Mouse (Mus musculus): ENCODE measurements around the gene Mif. TPM values are rescaled to one million over a fixed set of nuclear protein-coding genes. Genes with fewer than 3 reads are reported as not detected.

The Mif gene
- total and polyA plus RNA-seq, 3 experiments: 1,217 to 2,151 (median 2,072) TPM

GRCm38 (mm10) chr10:75818641-75819040 is 41.4 kb downstream of the Mif start:
- Histone ChIP-seq H3K36me3 (replicated peaks in 1 of 2; ENCODE audit: control insufficient read depth in 1 of 2, insufficient read depth in 1 of 2, low read length in 1 of 2) (peaks cover 0 to 1% of the 10 kb centered on the region in 2 experiments), H3K9ac (ENCODE audit: insufficient read depth, low read depth) (no peak overlapping the region), H3K27ac (ENCODE audit: insufficient read depth, low read depth) (no peak overlapping the region), H3K4me1 (ENCODE audit: control insufficient read depth in 1 of 2, insufficient read depth in 2 of 2) (peaks cover 0 to 11% of the 10 kb centered on the region in 2 experiments; a peak in 2 of 4 replicates), H3K9me3 (replicated peaks; ENCODE audit: low read length) (peaks cover 20% of the 10 kb centered on the region), H3K79me2 (replicated peaks; ENCODE audit: control insufficient read depth, extremely low read depth, insufficient read depth, poor library complexity, severe bottlenecking) (no peaks in the 10 kb centered on the region), H3K4me2 (ENCODE audit: insufficient read depth, low read depth, poor library complexity, severe bottlenecking) (no peak overlapping the region), H3K27me3 (replicated peaks) (no peaks in the 10 kb centered on the region), H3K4me3 (replicated peaks in 1 of 3; ENCODE audit: low read depth in 2 of 3, low read length in 2 of 3, poor library complexity in 1 of 3) (no peak overlapping the region)
- DNase-seq (ENCODE audit: extremely low read depth): no peak
- dilution Hi-C loops (cut with MboI; ENCODE audit: extremely low pct_ligation_motif_present, extremely low pct_unique_long_range_greater_than_20kb, low sequenced_read_pairs) (no loop called here), in situ Hi-C loops (cut with MboI; ENCODE audit: low pct_ligation_motif_present, low pct_unique_long_range_greater_than_20kb, low sequenced_read_pairs) (no loop called here)
- TF ChIP-seq CTCF (conservative IDR thresholded peaks at IDR 0.05 in 1 of 2, IDR thresholded peaks at IDR 0.05 in 1 of 2; ENCODE audit: low read depth in 2 of 2, low read length in 2 of 2): peak in 1 of 2 experiments; percentile 32; a peak in 1 of 4 replicates
- TF ChIP-seq PAX5 (IDR thresholded peaks at IDR 0.05; ENCODE audit: low read length): no peak

Other genes starting within 250 kb of the Mif start
- gene Susd2, start 216.2 kb downstream of the Mif start, total RNA-seq (2012; rRNA removed): 0.51 and 0.63 TPM in 2 replicates
- gene Susd2, start 216.2 kb downstream of the Mif start, total RNA-seq (2014; rRNA removed): 0.66 and 0.70 TPM in 2 replicates
- 2.9 and 3.0 TPM in 2 replicates for gene Susd2, start 216.2 kb downstream of the Mif start, polyA plus RNA-seq (2012; ENCODE audit: insufficient read length, low read depth)
- 29.0 and 35.8 TPM in 2 replicates for gene Cabin1, start 95.9 kb downstream of the Mif start, total RNA-seq (2012; rRNA removed)
- gene Cabin1, start 95.9 kb downstream of the Mif start, total RNA-seq (2014; rRNA removed): 11.8 and 12.0 TPM in 2 replicates
- 38.9 and 46.0 TPM in 2 replicates for gene Cabin1, start 95.9 kb downstream of the Mif start, polyA plus RNA-seq (2012; ENCODE audit: insufficient read length, low read depth)
- 229 and 390 TPM in 2 replicates for gene Ddt, start 86.8 kb downstream of the Mif start, total RNA-seq (2012; rRNA removed)
- gene Ddt, start 86.8 kb downstream of the Mif start, total RNA-seq (2014; rRNA removed): 766 and 869 TPM in 2 replicates
- gene Ddt, start 86.8 kb downstream of the Mif start, polyA plus RNA-seq (2012; ENCODE audit: insufficient read length, low read depth): 599 and 608 TPM in 2 replicates
- gene Gm20441, start 79.3 kb downstream of the Mif start, total RNA-seq (2012; rRNA removed): 0.42 and 0.68 TPM in 2 replicates
- 0.55 TPM in 1 of 2 replicates, not detected in the other for gene Gm20441, start 79.3 kb downstream of the Mif start, total RNA-seq (2014; rRNA removed)
- gene Gm20441, start 79.3 kb downstream of the Mif start, polyA plus RNA-seq (2012; ENCODE audit: insufficient read length, low read depth): not detected in 2 replicates
- 72.3 and 117 TPM in 2 replicates for gene Gstt3, start 78.8 kb downstream of the Mif start, total RNA-seq (2012; rRNA removed)
- 109 and 110 TPM in 2 replicates for gene Gstt3, start 78.8 kb downstream of the Mif start, total RNA-seq (2014; rRNA removed)
- gene Gstt3, start 78.8 kb downstream of the Mif start, polyA plus RNA-seq (2012; ENCODE audit: insufficient read length, low read depth): 144 and 163 TPM in 2 replicates
- gene Gstt1, start 61.7 kb downstream of the Mif start, total RNA-seq (2012; rRNA removed): 50.9 and 58.1 TPM in 2 replicates
- 2.4 and 2.9 TPM in 2 replicates for gene Gstt1, start 61.7 kb downstream of the Mif start, total RNA-seq (2014; rRNA removed)
- gene Gstt1, start 61.7 kb downstream of the Mif start, polyA plus RNA-seq (2012; ENCODE audit: insufficient read length, low read depth): 4.5 and 6.2 TPM in 2 replicates
- 0.17 and 0.21 TPM in 2 replicates for gene Gstt4, start 37.7 kb downstream of the Mif start, total RNA-seq (2012; rRNA removed)
- gene Gstt4, start 37.7 kb downstream of the Mif start, total RNA-seq (2014; rRNA removed): 0.42 and 0.45 TPM in 2 replicates
- gene Gstt4, start 37.7 kb downstream of the Mif start, polyA plus RNA-seq (2012; ENCODE audit: insufficient read length, low read depth): 0.80 and 0.94 TPM in 2 replicates
- gene Gstt2, start 22.8 kb downstream of the Mif start, total RNA-seq (2012; rRNA removed): 126 and 201 TPM in 2 replicates
- gene Gstt2, start 22.8 kb downstream of the Mif start, total RNA-seq (2014; rRNA removed): 192 and 197 TPM in 2 replicates
- gene Gstt2, start 22.8 kb downstream of the Mif start, polyA plus RNA-seq (2012; ENCODE audit: insufficient read length, low read depth): 253 and 304 TPM in 2 replicates
- gene Derl3, start 33.2 kb upstream of the Mif start, total RNA-seq (2012; rRNA removed): 13.1 and 20.4 TPM in 2 replicates
- gene Derl3, start 33.2 kb upstream of the Mif start, total RNA-seq (2014; rRNA removed): 33.9 and 36.6 TPM in 2 replicates
- gene Derl3, start 33.2 kb upstream of the Mif start, polyA plus RNA-seq (2012; ENCODE audit: insufficient read length, low read depth): 28.9 and 36.2 TPM in 2 replicates
- gene Smarcb1, start 61.4 kb upstream of the Mif start, total RNA-seq (2012; rRNA removed): 94.9 and 101 TPM in 2 replicates
- 76.2 and 82.3 TPM in 2 replicates for gene Smarcb1, start 61.4 kb upstream of the Mif start, total RNA-seq (2014; rRNA removed)
- 95.6 and 96.0 TPM in 2 replicates for gene Smarcb1, start 61.4 kb upstream of the Mif start, polyA plus RNA-seq (2012; ENCODE audit: insufficient read length, low read depth)
- 243 and 254 TPM in 2 replicates for gene Chchd10, start 72.9 kb upstream of the Mif start, total RNA-seq (2012; rRNA removed)
- gene Chchd10, start 72.9 kb upstream of the Mif start, total RNA-seq (2014; rRNA removed): 119 and 147 TPM in 2 replicates
- 412 and 540 TPM in 2 replicates for gene Chchd10, start 72.9 kb upstream of the Mif start, polyA plus RNA-seq (2012; ENCODE audit: insufficient read length, low read depth)
- gene Mmp11, start 76.3 kb upstream of the Mif start, total RNA-seq (2012; rRNA removed): 0.76 and 1.1 TPM in 2 replicates
- gene Mmp11, start 76.3 kb upstream of the Mif start, total RNA-seq (2014; rRNA removed): not detected in 2 replicates
- 0.56 and 0.99 TPM in 2 replicates for gene Mmp11, start 76.3 kb upstream of the Mif start, polyA plus RNA-seq (2012; ENCODE audit: insufficient read length, low read depth)
- gene Gm867, start 80.4 kb upstream of the Mif start, total RNA-seq (2012; rRNA removed): 0.21 and 0.42 TPM in 2 replicates
- gene Gm867, start 80.4 kb upstream of the Mif start, total RNA-seq (2014; rRNA removed): not detected in 2 replicates
- 2.6 and 3.5 TPM in 2 replicates for gene Gm867, start 80.4 kb upstream of the Mif start, polyA plus RNA-seq (2012; ENCODE audit: insufficient read length, low read depth)
- 35.6 and 51.5 TPM in 2 replicates for gene Vpreb3, start 82.8 kb upstream of the Mif start, total RNA-seq (2012; rRNA removed)
- gene Vpreb3, start 82.8 kb upstream of the Mif start, total RNA-seq (2014; rRNA removed): 66.3 and 90.1 TPM in 2 replicates
- gene Vpreb3, start 82.8 kb upstream of the Mif start, polyA plus RNA-seq (2012; ENCODE audit: insufficient read length, low read depth): 104 and 135 TPM in 2 replicates
- 0.84 and 1.6 TPM in 2 replicates for gene Gm5134, start 94.3 kb upstream of the Mif start, total RNA-seq (2012; rRNA removed)
- 0.40 and 0.45 TPM in 2 replicates for gene Gm5134, start 94.3 kb upstream of the Mif start, total RNA-seq (2014; rRNA removed)
- 0.34 and 1.0 TPM in 2 replicates for gene Gm5134, start 94.3 kb upstream of the Mif start, polyA plus RNA-seq (2012; ENCODE audit: insufficient read length, low read depth)
- 24.4 and 26.6 TPM in 2 replicates for gene Zfp280b, start 172.4 kb upstream of the Mif start, total RNA-seq (2012; rRNA removed)
- 15.2 and 19.0 TPM in 2 replicates for gene Zfp280b, start 172.4 kb upstream of the Mif start, total RNA-seq (2014; rRNA removed)
- gene Zfp280b, start 172.4 kb upstream of the Mif start, polyA plus RNA-seq (2012; ENCODE audit: insufficient read length, low read depth): 30.4 and 36.6 TPM in 2 replicates